Mouse (Mus musculus): ENCODE measurements around the gene Lrrc43.
"Not testable (repeated sequence)": the region's sequence is repeated elsewhere in the genome, so short reads cannot be mapped to it uniquely, and the experiment has no call there.

Gene Lrrc43

DNA sequence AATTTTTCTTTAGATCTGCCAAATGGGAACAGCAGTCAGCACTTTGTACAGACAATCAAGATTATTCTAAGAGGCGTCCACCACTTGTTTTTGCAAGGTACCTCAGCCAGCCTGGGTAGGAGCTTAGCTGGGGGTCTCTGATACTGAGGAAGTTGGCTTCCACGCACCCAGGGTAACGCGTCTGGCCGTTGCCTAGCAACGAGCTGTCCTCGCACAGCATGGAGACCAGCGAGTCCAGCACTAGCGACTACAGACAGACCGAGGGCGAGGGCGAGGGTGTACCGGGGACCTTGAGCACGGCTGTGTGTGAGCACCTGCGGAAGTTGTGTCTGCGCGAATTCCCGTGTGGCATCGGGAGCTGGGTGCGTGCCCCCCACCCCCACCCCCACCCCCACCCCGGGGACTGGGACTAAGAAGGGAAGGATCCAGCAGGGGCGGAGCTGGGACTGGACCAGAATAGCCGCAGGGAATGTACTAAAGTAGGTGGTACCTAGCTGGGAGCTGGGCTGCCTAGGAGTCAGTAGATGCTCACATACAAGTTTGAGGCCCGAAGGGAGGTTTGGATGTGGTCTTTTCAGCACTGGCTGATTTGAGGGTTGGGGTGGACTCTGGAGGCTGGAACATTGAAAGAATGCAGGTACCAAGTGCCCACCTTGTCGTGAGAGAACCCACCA lies at the start of gene Lrrc43, which contains the start of gene Il31:
Lrrc43 (plus strand) TSS at position 194 of the 674 bp plus-strand sequence.
Il31 (minus strand) TSS at position 378 of the 674 bp plus-strand sequence.
- no peak for DNase-seq (ENCODE audit: low spot score)

DNA sequence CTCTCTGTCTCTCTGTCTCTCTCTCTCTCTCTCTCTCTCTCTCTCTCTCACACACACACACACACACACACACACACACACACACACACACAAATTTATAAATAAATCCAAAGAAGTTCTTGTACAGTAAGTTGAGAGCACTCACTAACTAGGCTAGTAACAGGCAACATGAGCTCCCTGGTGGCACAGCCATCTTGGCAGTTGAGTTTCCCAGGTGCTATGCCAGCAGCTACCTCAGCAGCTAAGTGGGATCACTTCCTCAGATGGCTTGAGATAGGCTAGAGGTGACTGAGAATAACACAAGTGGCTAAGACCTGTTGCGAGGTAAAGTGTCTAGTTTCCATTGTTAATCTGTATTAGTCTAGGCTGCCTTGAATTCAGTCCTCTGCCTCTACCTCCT lies 49.8 kb upstream of the Lrrc43 start:
- DNase-seq (ENCODE audit: low spot score), result no peak

DNA sequence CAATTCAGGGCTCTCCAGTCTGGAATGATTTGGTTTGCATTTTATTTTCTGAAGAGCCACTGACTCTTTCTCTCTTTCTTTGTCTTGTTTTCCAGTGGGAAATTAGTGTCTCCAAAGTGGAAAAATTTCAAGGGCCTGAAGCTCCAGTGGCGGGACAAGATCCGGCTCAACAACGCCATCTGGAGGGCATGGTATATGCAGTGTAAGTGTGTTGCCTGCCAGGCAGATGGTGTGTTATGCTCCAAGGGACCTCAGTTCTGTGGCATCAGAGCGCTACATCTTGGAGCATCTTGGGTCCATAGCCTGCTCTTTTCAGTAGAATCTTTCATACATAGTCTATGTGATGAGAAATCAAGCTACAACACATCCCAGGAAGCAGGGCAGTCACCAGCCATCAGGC lies 49.2 kb upstream of the Lrrc43 start:
- no peak for DNase-seq (ENCODE audit: low spot score)

DNA sequence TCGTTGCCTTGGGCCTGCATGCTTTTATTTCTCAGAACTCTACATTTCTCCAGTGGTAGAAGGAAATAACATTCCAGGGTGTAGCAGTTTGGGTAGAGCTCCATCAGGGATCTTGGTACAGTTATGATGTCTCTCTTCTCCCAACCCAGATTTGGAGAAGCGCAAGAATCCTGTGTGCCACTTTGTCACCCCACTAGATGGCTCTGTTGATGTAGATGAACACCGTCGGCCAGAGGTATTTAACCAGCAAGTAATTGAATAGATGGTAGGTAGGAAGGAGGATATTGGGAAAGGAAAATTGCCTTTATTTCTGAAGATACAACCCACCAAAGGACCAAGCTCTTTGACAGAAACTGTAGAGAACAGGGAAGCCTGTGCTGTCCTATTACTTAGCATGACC lies 48.4 kb upstream of the Lrrc43 start:
- no peak for DNase-seq (ENCODE audit: low spot score)

DNA sequence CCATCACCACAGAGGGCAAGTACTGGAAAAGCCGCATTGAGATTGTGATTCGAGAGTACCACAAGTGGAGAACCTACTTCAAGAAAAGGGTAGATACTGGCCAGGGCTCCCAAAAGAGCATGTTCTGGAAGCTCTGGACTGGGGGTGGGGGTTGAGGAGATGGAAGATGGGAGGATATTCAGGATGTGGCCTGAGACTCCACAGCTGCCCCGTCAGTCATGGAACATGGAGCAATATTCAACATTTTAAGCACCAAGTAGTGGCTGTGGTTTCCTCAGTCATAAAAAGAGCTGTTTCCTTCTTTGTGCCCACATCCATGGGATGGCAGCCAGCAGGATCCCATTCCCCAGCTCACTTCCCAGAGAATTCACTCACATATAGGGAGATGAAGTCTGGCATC lies 46.8 kb upstream of the Lrrc43 start:
- DNase-seq (ENCODE audit: low spot score), result no peak

DNA sequence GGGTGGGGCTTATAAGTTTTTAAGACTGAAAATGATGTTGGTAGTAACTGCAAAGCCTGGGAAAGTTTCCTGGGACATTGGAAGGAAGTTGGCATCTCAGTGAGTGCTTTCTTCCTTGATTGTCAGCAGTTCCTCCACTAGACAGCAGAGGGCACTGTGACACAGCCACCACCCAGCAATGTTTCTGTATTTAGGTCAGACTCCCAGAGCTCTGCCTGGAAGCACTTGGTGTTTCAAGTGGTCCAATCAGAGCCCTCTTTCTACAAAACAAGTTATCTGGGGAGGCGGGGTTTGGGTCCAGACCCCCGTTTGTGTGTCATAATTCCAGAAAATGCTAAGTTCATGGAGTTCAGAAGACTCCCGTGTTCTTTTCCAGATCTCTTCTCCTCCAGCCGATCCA lies 45.0 kb upstream of the Lrrc43 start:
- peak; percentile 66 for DNase-seq (ENCODE audit: low spot score)

DNA sequence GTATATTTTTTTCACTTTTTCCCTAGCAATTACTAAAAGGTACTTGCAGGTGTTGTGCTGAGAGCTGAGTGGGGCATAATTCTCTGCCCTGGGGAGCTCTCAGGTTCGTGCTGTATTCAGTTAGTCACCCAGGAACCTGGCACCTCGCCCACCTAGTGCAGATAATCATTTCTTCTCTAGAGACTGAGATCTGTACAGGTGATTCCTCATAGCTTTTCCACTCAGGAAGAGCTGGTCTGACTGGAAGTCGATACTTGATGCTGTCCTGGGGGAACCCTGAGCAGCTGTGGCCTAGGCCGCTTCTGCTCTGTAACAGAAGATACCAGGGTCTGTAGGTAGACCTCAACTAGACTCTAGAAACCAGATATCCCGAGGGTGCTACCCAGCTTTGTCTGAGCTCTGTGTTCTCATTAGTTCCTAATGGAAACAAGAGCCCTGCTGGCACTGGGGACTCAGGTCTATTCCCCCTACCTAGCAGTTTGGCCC lies 44.2 kb upstream of the Lrrc43 start:
- DNase-seq (ENCODE audit: low spot score), result no peak

DNA sequence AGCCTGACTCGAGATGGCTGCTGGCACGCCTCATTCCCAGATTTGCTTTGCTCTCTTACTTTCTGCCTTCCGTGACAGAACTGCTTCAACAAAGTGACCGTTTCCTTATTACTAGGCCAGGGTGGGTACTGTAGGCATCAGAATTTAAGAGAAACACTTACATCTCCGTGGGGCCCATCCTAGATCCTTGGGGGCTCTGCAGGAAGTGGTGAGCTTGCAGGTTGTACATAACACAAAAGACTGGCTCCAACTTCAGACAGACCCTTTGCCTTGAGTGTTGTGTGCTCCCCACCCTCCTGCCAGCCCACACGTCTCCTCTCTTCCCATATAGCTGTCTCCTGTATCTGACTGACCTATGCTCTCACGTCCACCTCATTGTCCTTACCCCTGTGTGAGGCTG lies 37.2 kb upstream of the Lrrc43 start:
- DNase-seq (ENCODE audit: low spot score), result no peak

DNA sequence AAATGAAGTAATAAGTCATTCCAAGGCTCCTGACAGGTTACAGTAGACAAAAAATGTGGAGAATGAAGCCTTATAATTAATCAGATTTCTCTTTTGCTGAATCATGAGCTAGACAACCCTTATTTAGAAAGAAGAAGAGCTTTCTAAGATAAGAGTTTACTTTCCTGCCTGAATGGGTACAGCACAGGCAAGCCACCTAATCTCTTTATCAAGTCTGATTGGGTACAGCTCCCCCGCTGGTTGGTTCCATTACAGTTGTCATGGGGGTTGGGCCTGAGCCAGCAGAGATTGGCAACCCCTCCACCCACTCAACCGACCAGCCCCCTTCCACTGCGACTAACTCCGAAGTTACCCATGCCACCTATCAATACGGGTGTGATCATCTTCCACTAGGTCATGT lies 27.7 kb upstream of the Lrrc43 start:
- DNase-seq (ENCODE audit: low spot score), result no peak

DNA sequence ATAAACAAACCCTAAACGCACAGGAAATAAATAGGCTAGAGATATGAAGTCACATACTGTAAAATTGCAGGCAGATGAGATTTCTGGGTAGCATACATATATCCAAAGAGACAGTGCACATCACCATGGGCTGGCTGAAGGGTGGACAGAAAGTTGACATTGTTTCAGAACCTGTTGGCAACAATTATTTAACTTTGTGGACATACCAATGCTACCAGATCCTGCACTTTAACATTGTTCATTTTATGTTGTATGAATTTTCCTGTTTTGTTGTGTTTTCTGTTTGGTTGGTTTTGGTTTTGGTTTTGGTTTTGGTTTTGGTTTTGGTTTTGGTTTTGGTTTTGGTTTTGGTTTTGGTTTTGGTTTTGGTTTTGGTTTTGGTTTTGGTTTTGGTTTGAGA lies 24.5 kb upstream of the Lrrc43 start:
- DNase-seq (ENCODE audit: low spot score), result no peak

DNA sequence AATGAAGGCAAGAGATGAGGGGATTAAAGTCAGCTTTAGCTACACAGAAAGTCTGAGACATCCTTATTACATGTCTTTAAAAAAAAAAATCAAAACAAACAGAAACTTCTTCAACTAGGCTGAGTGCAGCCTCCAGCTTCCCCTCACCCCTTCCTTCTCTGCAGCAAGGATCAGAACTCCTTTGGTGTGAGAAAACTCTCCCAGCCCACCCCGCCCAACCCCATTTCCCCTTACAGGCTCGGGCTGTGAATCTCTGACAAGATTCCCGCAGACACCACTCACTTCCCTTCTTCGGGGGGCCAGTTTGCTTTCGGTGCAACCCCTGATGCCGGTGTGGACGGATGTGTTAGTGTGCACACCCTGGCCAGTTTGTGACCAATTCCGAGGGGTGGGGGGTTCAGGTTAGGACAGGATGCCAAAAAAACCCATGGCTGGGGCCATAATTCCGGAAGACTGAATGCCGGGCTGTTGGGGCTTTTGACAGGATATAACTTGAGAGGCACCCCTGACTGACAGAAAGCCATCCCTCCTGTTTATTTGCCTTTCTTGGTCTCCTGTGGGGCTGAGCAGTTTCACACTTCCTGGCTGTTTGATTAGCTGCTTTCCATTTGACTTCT lies 18.2 kb upstream of the Lrrc43 start:
- DNase-seq (ENCODE audit: low spot score), result no peak

DNA sequence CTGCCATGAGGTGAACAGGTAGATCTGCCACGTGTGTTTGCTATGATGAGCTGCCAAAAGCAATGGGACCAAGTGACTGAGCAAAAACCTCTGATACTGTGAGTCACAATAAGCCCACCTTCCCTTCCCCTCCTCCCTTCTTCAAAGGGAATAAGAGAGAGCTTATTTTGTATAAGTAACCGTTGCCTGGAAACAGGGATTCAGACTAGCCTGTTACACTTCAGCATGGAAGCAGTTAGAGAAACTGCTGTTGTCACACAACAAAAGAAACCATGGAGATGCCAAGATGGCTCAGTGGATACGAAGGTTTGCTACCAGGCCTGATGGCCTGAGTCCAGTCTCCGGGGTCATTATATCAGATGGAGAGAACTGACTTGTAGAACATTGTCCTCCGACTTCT lies 15.3 kb upstream of the Lrrc43 start:
- DNase-seq (ENCODE audit: low spot score), result no peak

DNA sequence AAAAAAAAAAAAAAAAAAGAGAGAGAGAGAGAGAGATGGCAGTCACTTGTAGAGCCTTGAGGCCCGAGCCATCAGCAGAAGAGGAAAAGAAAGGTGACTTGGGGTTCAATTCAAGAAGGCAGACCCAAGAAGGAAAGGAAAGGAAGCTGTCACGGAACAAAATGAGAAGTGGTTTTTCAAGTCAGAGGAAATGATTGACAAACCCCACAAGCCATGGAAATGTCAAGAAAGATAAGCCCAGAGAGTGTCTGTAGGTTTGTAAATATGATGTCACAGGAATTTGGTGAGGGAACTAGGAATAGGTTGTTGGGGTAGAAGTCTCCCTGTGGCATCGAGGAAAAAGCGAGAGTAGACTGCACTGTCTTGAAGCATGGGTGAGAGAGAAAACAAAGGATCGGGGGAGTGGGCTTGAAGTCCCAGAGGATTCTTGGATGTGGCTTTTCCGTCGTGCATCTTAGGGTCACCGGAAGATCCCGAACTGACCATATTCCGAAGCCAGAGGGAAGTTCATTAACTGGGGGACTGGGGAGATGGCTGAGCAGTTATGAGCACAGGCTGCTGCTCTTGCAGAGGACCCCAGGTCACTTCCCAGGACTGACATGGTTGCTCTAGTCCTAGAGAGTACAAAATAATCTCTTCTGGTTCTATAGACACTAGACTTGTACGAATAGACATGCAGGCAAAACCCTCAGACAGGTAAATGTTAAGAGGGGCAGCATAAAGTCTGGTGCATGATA lies 1.3 kb upstream of the Lrrc43 start:
- DNase-seq (ENCODE audit: low spot score), result no peak

DNA sequence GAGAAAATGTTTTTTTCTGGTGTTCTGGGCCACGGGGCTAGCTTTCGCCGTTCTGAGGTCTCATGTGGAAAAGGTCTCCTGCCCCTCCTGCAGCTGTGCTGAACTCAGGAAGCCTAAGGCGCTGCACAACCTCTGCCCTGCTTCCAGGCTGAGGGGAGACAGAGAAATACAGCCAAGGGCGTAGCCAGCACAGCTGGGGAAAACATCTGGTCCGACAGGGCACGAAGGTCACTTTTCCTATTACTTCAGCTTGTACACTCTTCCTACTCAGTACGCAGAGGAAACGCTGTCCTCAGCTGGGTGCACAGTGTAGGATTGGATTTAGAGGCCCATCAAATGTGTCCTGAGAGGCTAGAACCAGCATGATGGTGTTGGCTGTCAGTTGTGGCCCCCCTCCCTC lies 830 bp downstream of the Lrrc43 start:
- no peak for DNase-seq (ENCODE audit: low spot score)

DNA sequence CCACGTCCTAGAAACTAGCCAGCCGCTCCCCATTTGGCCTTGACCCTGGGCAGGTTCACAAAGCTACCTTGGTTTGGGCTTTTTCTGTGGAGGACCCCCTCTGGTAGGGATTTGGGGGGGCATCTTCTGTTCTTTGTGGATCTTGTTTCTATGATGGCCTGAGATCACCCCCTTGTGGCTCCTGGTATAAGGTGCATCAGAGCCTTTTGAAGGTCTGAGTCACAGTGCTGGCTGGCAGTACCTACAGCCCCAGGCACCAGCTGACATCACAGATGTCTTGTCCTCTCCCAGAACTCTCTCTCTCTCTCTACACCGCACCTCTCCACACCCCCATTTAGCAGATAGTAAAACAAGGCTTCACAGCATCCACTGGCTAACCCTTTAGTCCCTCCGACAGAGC lies 10.6 kb downstream of the Lrrc43 start:
- DNase-seq (ENCODE audit: low spot score), result no peak

DNA sequence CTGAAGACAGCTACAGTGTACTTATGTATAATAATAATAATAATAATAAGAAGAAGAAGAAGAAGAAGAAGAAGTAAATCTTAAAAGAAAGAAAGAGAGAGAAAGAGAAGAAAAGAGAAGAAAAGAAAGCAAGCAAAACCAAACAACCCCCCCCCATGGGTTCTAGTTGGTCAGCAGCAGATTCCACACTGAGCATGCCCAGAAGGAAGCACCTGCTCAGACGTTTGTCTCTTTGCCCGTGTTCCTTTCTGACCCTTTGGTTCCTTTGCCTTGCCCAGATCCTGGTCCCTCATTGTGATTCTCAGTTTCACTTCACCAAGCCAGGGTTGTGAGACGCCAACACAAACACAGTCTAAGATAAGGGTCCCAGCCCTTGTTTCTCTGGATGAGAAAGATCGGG lies 12.9 kb downstream of the Lrrc43 start:
- DNase-seq (ENCODE audit: low spot score), result no peak

DNA sequence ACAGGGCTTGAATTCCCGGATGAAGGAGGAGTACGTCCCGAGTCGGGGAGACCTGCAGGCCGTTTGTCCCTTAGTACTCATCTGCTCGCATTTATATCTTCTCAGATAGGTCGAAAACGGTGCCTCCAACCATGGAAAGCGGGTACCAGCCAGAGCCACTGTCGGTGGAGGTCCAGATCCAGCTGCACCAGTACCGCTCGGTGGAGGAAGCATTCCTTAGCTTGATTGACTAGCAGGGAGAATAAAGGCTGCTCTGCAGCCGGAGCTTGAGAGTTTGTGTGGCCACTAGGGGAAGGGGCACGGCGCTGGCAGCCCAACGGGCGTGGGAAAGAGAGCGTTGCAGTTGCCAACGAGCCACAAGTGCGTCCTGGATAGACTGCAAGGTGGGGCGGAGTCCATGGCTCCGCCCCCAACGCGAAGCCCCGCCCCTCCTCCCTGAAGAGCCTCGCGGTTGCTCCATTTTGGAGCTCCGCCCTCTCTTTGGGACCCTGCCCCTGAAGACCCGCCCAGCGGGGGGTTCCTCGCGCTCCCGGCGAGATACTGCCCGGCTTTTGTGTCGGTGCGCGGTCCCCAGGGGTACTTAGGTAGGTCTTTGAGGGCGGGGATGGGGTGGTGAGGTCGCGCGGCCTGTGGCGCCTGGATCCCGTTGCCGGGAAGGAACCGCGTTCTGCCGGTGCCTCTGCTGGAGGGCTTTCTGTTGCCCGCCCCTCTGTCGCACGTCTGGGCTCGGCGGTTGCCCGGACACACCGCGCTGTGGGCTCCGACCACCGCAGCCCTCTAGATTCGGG lies 19.0 kb downstream of the Lrrc43 start:
- peak; percentile 75 for DNase-seq (ENCODE audit: low spot score)

DNA sequence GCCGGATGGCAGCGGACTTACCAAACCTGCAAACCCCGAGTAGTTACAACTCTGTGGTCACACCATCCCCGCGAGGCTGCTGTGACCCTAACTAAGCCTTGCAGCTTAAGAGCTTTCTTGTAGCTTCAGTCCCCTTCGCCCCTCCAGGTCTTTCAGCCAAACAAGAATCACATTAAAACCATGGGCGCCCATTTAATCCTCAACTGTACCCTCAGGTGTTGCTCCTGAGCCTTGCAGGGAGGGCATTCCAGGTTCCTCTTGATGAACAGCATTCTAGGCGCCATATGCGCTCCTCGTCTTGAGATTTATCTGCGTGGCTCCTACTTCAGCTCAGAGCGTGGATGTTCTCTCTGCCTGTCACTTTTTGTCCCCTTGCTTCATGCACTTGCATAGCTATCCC lies 19.8 kb downstream of the Lrrc43 start:
- no peak for DNase-seq (ENCODE audit: low spot score)

DNA sequence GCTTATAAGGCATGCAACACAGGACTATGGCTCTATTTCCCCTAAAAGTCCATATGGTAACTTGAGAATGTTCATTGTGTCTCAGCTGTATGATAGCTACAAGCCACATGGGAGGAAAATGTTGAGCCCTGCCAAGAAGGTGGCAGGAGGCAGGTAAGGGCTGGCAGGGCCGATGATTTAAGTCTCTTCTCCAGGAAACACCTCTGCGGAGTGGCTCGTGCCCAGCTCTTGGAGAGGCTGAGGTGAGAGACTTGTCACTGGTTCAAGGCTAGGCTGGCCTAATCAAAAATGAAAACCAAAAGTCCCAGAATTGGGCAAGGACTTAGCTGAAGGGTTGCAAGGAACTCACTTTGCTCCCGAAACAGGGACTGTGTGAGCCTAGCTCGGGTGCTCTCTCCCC lies 21.1 kb downstream of the Lrrc43 start, which contains the start of gene B3gnt4:
B3gnt4 (plus strand) TSS at position 301 of the 400 bp plus-strand sequence.
- no peak for DNase-seq (ENCODE audit: low spot score)

DNA sequence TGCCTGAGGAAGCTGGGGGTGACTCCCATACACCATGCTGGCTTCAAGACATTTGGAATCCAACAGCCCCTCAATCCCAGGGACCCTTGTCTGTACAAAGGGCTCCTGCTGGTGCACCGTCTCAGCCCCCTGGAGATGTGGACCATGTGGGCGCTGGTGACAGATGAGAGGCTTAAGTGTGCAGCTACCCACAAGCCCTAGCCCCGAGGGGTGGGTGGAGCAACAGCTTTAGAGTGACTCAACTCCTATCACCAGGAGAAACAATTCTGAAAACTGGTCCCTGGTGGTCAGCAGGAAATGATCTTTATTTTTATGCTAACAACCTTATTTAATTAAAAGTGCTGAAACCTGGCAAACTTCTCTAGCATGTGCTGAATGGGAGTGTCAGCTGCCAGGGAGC lies 22.3 kb downstream of the Lrrc43 start:
- DNase-seq (ENCODE audit: low spot score), result not testable (repeated sequence)

DNA sequence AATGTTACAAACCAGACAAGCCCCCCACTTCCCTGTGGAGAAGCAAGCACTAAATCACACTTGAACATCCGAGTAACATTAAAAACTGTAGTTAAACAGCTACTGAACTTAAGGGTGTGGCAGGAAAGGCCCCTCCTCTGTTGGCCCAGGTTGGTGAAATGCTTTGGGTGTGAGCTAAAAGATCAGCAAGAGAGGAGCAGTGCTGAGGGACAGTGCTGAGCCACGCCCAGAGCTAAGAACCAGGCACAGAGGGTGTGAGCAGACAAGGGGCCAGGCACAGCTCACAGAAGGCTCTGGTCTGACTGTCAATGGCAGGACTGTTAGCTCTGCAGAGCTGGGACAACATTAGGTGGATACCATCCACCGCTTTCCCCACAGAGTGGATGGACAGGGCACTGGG lies 23.0 kb downstream of the Lrrc43 start:
- no peak for DNase-seq (ENCODE audit: low spot score)

DNA sequence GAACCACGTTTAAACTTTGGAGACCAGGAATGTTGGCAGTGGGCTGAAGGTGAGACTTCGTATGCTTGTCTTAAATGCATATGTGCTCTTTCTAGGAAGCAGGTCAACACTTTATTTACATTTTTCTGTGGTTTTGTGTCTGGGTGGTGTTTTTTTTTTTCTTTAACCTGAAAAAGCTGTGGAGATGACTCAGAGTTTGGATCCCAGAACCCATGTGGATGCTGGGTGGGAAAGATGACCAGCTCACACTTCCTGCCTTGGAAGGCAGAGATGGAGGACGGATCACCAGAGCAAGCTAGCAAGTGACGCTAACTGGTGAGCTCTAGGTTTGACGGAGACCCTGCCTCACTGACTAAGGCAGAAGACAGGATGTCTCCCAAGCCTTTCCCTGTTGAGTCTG lies 25.8 kb downstream of the Lrrc43 start:
- DNase-seq (ENCODE audit: low spot score), result no peak
